Mouse (Mus musculus): ENCODE data around the gene Mab21l3. TPM values are rescaled to one million over a fixed set of nuclear protein-coding genes. Genes with fewer than 3 reads are reported as not detected.

Gene Mab21l3
- polyA plus RNA-seq, 1 experiment from 2014 or later, result 1.00 TPM

DNA sequence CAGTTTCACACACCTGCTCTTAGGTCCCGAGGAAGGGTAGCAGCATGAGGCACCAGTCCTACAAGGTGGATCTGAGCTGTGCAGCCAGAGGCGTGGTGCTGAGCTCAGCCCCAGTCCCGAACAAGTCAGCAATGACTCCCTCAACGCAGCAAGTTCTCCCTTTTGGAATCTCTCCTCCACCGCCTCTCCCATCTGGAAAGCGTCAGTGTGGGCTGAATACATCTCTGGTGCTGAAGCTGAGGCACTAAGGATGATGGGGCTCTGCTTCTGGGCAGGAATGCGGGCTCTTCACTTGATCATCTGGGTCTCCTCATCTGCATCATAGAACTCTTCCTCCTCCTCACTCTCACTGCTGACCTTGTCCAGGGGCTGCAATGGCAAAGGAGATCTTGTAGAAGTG lies 11.4 kb upstream of the Mab21l3 start:
- Histone ChIP-seq H3K36me3 (replicated peaks; ENCODE audit: control insufficient read depth, insufficient read depth, low read depth, low read length) (no peaks in the 10 kb centered on the region), H3K27me3 (ENCODE audit: control insufficient read depth, insufficient read depth, low read length) (no peaks in the 10 kb centered on the region), H3K4me1 (ENCODE audit: control insufficient read depth, insufficient read depth, low read length) (no peaks in the 10 kb centered on the region), H3K27ac (replicated peaks; ENCODE audit: low read depth, low read length) (no peak overlapping the region), H3K9me3 (replicated peaks; ENCODE audit: control insufficient read depth, low read length) (no peaks in the 10 kb centered on the region), H3K4me2 (ENCODE audit: low read depth, low read length) (no peak overlapping the region), H3K4me3 (ENCODE audit: low read depth, low read length) (no peak overlapping the region), H3K9ac (replicated peaks; ENCODE audit: low read length) (no peak overlapping the region)
- DNase-seq (ENCODE audit: low spot score), result no peak
- WGBS, result 76% methylated on average over 7 of the region's 7 CpGs
- ATAC-seq (replicated peaks; ENCODE audit: insufficient number of reproducible peaks, low FRiP score, low TSS enrichment, low read depth), result no peak

DNA sequence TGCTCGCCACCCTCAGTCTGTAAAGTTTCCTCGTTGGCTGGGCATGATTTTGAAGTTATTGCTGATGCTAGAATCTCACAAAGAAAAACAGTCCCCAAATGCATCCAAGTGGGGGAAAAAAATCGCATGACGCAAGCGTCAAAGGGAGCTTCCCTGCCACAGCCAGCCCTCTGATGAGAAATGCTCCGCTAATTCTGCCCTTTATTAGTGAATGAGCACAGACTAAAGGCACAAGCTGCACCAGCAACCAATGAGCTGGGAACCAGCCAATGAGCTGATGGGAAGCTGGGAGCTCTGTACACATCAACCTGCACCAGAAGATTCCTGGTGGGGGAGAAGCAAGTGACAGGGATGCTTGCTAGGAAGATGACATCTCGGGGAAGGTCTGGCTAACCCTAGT lies 11.0 kb upstream of the Mab21l3 start:
- WGBS, result 74% methylated on average over 7 of the region's 7 CpGs
- H3K36me3 ChIP-seq (replicated peaks; ENCODE audit: control insufficient read depth, insufficient read depth, low read depth, low read length), result no peaks in the 10 kb centered on the region
- no peak overlapping the region for H3K27ac ChIP-seq (replicated peaks; ENCODE audit: low read depth, low read length)
- no peaks in the 10 kb centered on the region for H3K9me3 ChIP-seq (replicated peaks; ENCODE audit: control insufficient read depth, low read length)
- ATAC-seq (replicated peaks; ENCODE audit: insufficient number of reproducible peaks, low FRiP score, low TSS enrichment, low read depth) (no peak), DNase-seq (ENCODE audit: low spot score) (no peak)
- no peak overlapping the region for H3K4me2 ChIP-seq (ENCODE audit: low read depth, low read length)
- H3K9ac ChIP-seq (replicated peaks; ENCODE audit: low read length), result no peak overlapping the region
- no peaks in the 10 kb centered on the region for H3K27me3 ChIP-seq (ENCODE audit: control insufficient read depth, insufficient read depth, low read length)
- H3K4me3 ChIP-seq (ENCODE audit: low read depth, low read length), result no peak overlapping the region
- no peaks in the 10 kb centered on the region for H3K4me1 ChIP-seq (ENCODE audit: control insufficient read depth, insufficient read depth, low read length)

DNA sequence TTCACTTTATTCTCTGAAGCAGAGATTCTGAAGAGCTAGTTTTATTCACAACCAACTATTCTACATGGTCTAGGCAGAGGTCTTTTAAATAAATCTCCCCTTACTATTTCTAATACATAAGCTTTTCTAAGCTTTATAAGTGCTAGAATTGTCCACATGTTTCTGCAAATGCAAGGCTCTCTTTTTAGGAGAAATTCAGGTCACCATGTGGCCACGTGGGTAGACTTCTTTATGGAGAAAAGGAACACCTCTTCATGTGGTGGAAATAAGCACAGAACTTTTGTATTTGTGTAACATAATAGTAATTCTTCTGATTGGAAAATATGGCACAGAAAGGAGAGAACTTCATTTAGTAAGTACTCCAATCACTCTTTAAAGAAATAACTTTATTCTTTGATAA lies 5.3 kb upstream of the Mab21l3 start:
- DNase-seq (ENCODE audit: low spot score), result no peak
- Histone ChIP-seq H3K4me2 (ENCODE audit: low read depth, low read length) (no peak overlapping the region), H3K36me3 (replicated peaks; ENCODE audit: control insufficient read depth, insufficient read depth, low read depth, low read length) (no peaks in the 10 kb centered on the region), H3K27ac (replicated peaks; ENCODE audit: low read depth, low read length) (no peak overlapping the region), H3K4me1 (ENCODE audit: control insufficient read depth, insufficient read depth, low read length) (no peaks in the 10 kb centered on the region), H3K4me3 (ENCODE audit: low read depth, low read length) (no peak overlapping the region), H3K9ac (replicated peaks; ENCODE audit: low read length) (no peak overlapping the region), H3K9me3 (replicated peaks; ENCODE audit: control insufficient read depth, low read length) (no peaks in the 10 kb centered on the region), H3K27me3 (ENCODE audit: control insufficient read depth, insufficient read depth, low read length) (no peaks in the 10 kb centered on the region)
- no peak for ATAC-seq (replicated peaks; ENCODE audit: insufficient number of reproducible peaks, low FRiP score, low TSS enrichment, low read depth)
- 77% methylated on average over 1 of the region's 1 CpGs for WGBS

DNA sequence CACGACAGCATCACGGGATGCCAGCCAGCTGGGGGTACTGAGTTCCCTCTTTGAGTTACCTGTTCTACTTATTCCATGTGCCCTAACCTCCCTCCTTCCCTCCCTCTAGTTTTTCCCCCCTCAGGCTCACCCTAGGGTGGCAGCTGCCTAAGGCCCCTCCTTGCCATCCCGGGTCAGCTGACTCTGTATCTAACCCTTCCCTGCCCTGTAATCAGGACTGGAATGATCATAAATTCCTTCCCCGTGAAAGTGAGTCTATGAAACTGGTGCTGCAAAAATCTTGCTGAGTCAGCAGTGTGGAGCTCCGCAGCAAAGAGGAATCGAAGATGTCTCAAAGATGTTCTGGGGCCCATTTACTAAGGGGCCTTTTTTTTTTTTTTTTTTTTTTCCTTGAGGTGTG lies 2.6 kb upstream of the Mab21l3 start:
- H3K4me3 ChIP-seq (ENCODE audit: low read depth, low read length), result no peak overlapping the region
- no peak overlapping the region for H3K27ac ChIP-seq (replicated peaks; ENCODE audit: low read depth, low read length)
- no peaks in the 10 kb centered on the region for H3K36me3 ChIP-seq (replicated peaks; ENCODE audit: control insufficient read depth, insufficient read depth, low read depth, low read length)
- DNase-seq (ENCODE audit: low spot score) (no peak), ATAC-seq (replicated peaks; ENCODE audit: insufficient number of reproducible peaks, low FRiP score, low TSS enrichment, low read depth) (no peak)
- no peaks in the 10 kb centered on the region for H3K4me1 ChIP-seq (ENCODE audit: control insufficient read depth, insufficient read depth, low read length)
- H3K4me2 ChIP-seq (ENCODE audit: low read depth, low read length), result no peak overlapping the region
- H3K27me3 ChIP-seq (ENCODE audit: control insufficient read depth, insufficient read depth, low read length), result no peaks in the 10 kb centered on the region
- no peak overlapping the region for H3K9ac ChIP-seq (replicated peaks; ENCODE audit: low read length)
- H3K9me3 ChIP-seq (replicated peaks; ENCODE audit: control insufficient read depth, low read length), result no peaks in the 10 kb centered on the region
- 83% methylated on average over 6 of the region's 6 CpGs for WGBS

DNA sequence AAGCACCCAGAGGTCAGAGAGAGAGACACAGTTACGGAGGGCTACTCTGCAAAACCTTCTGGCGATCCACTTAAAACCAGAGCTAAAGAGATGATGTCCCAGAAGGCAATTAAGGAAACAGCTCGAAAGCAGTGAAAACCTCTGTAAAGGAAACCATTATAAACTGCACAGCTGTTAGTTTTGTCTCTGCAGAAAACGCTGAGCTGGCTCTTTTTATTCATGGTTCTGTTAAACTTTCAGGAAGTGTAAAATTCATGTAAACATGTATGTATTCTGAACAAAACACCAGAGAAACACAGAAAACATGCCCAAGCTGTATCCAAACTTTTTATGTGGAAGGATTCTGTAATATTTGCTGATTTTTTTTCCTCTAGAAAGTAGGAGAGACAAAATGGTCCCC lies 2.7 kb downstream of the Mab21l3 start:
- WGBS, result 58% methylated on average over 4 of the region's 4 CpGs
- Histone ChIP-seq H3K4me1 (ENCODE audit: control insufficient read depth, insufficient read depth, low read length) (no peaks in the 10 kb centered on the region), H3K36me3 (replicated peaks; ENCODE audit: control insufficient read depth, insufficient read depth, low read depth, low read length) (no peaks in the 10 kb centered on the region), H3K4me3 (ENCODE audit: low read depth, low read length) (no peak overlapping the region), H3K9ac (replicated peaks; ENCODE audit: low read length) (no peak overlapping the region), H3K9me3 (replicated peaks; ENCODE audit: control insufficient read depth, low read length) (no peaks in the 10 kb centered on the region), H3K4me2 (ENCODE audit: low read depth, low read length) (no peak overlapping the region), H3K27ac (replicated peaks; ENCODE audit: low read depth, low read length) (no peak overlapping the region), H3K27me3 (ENCODE audit: control insufficient read depth, insufficient read depth, low read length) (no peaks in the 10 kb centered on the region)
- ATAC-seq (replicated peaks; ENCODE audit: insufficient number of reproducible peaks, low FRiP score, low TSS enrichment, low read depth) (no peak), DNase-seq (ENCODE audit: low spot score) (no peak)

DNA sequence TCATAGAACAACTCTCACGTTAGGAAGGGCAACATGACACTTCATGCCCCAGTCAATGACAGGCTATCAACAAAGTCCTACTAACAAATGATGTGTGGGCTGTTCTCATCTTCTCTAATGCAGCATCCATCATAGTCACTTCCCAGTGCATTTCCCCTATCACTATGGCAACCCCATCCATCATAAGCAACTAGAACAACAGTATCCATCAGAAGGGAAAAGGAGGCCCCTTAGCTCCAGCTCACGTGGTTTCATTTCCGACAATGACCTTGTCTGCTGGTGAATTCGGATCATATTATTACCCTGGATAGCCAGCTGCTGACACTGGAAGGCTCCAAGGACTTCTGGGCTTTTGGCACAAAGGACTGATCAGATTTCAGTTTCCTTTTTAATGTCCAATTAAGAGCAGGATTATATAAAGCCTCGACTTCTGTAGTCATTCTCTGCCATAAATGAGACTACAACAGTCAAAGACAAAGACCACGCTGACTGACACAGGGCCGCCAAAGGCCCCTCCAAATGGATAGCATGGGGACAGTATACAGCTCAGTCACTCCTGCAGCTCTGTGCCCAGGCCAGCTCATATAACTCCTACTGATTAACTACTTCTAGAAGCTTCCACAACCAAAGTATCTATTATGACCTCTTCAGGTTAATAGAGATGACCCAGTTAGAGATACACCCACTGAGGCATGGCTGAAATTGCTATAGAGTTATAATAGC lies 6.2 kb downstream of the Mab21l3 start:
- 68% methylated on average over 7 of the region's 7 CpGs for WGBS
- no peak for DNase-seq (ENCODE audit: low spot score)

DNA sequence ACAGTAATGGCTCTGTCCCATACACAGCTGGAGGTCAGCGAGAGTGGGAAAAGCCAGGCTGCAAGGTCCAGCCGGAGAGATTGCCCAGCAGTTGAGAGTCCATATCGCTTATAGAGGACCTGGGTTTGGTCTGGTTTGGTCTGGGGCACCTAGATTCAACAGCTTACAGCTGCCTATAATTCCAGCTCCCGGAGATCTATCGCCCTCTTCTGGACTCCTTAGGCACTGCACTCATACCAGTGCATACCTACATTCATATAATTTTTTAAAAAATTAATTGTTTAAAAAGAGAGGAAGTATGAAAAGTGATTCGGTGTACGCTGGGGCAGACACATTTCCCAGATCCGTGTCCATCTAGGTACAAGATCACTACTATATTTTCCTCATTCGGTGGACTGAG lies 9.4 kb downstream of the Mab21l3 start:
- Histone ChIP-seq H3K9ac (replicated peaks; ENCODE audit: low read length) (no peak overlapping the region), H3K36me3 (replicated peaks; ENCODE audit: control insufficient read depth, insufficient read depth, low read depth, low read length) (no peaks in the 10 kb centered on the region), H3K4me1 (ENCODE audit: control insufficient read depth, insufficient read depth, low read length) (no peaks in the 10 kb centered on the region), H3K27me3 (ENCODE audit: control insufficient read depth, insufficient read depth, low read length) (no peaks in the 10 kb centered on the region), H3K27ac (replicated peaks; ENCODE audit: low read depth, low read length) (no peak overlapping the region), H3K9me3 (replicated peaks; ENCODE audit: control insufficient read depth, low read length) (no peaks in the 10 kb centered on the region), H3K4me3 (ENCODE audit: low read depth, low read length) (no peak overlapping the region), H3K4me2 (ENCODE audit: low read depth, low read length) (no peak overlapping the region)
- DNase-seq (ENCODE audit: low spot score) (no peak), ATAC-seq (replicated peaks; ENCODE audit: insufficient number of reproducible peaks, low FRiP score, low TSS enrichment, low read depth) (no peak)
- 83% methylated on average over 9 of the region's 9 CpGs for WGBS

More for the DNA sequence above, 6.2 kb downstream of the Mab21l3 start:
- H3K27ac ChIP-seq (replicated peaks; ENCODE audit: low read depth, low read length), result no peak overlapping the region
- no peak overlapping the region for H3K4me3 ChIP-seq (ENCODE audit: low read depth, low read length)
- H3K27me3 ChIP-seq (ENCODE audit: control insufficient read depth, insufficient read depth, low read length), result no peaks in the 10 kb centered on the region
- no peaks in the 10 kb centered on the region for H3K36me3 ChIP-seq (replicated peaks; ENCODE audit: control insufficient read depth, insufficient read depth, low read depth, low read length)
- no peaks in the 10 kb centered on the region for H3K9me3 ChIP-seq (replicated peaks; ENCODE audit: control insufficient read depth, low read length)
- H3K4me2 ChIP-seq (ENCODE audit: low read depth, low read length), result no peak overlapping the region
- H3K4me1 ChIP-seq (ENCODE audit: control insufficient read depth, insufficient read depth, low read length), result no peaks in the 10 kb centered on the region
- no peak for ATAC-seq (replicated peaks; ENCODE audit: insufficient number of reproducible peaks, low FRiP score, low TSS enrichment, low read depth)
- H3K9ac ChIP-seq (replicated peaks; ENCODE audit: low read length), result no peak overlapping the region

DNA sequence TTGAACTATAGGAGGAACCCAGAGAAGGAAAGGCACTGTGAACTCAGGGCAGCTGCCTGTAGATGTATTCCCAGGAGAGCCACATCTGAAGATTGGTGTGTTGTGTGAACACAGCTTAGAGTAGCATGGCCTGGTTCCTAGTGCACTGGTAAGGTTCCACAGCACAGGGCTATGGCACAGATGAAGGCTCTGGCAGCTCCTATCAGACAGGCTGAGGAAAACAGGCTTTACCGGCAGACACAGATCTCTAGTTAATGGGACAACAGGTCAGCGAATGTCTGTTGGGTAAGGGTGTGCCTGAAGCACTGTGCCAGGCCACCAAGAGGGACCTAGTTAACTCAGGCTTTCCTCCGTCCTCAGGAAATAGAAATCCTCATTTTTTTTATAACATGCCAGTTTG lies 11.8 kb downstream of the Mab21l3 start:
- Histone ChIP-seq H3K4me3 (ENCODE audit: low read depth, low read length) (no peak overlapping the region), H3K9ac (replicated peaks; ENCODE audit: low read length) (no peak overlapping the region), H3K36me3 (replicated peaks; ENCODE audit: control insufficient read depth, insufficient read depth, low read depth, low read length) (no peaks in the 10 kb centered on the region), H3K27ac (replicated peaks; ENCODE audit: low read depth, low read length) (no peak overlapping the region), H3K4me2 (ENCODE audit: low read depth, low read length) (no peak overlapping the region), H3K9me3 (replicated peaks; ENCODE audit: control insufficient read depth, low read length) (no peaks in the 10 kb centered on the region), H3K27me3 (ENCODE audit: control insufficient read depth, insufficient read depth, low read length) (no peaks in the 10 kb centered on the region), H3K4me1 (ENCODE audit: control insufficient read depth, insufficient read depth, low read length) (no peaks in the 10 kb centered on the region)
- DNase-seq (ENCODE audit: low spot score) (no peak), ATAC-seq (replicated peaks; ENCODE audit: insufficient number of reproducible peaks, low FRiP score, low TSS enrichment, low read depth) (no peak)
- WGBS, result 78% methylated on average over 3 of the region's 3 CpGs

Data from embryonic facial prominence, embryonic 11.5 days (tissue).